Mouse (Mus musculus): ENCODE results near the gene Trub2. TPM values are rescaled to one million over a fixed set of nuclear protein-coding genes. Genes with fewer than 3 reads are reported as not detected.
"Not testable (repeated sequence)": the region's sequence is repeated elsewhere in the genome, so short reads cannot be mapped to it uniquely, and the experiment has no call there.

Gene Trub2
- polyA plus RNA-seq, 1 experiment = 40.0 TPM

DNA sequence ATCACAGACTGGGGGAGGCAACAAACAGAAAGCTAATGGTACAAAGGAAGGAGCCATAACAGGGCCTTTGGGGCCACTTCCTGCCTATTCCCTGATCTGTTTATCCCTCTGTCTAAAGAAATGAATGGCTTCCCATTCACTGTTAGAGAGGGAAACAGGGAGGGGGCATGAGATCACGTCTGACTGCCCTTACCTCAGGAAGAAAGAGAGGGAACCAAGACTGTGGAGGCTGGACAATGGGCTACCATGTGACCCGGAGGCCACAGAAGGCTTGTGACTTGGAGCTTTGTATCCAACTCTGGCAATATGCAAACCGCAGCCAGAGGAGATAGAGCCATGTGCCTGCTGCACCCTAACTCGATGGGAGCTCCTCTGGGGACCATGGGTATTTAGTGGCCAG, 4.0 kb downstream of the Trub2 start:
- H3K4me3 ChIP-seq (ENCODE audit: insufficient read depth, low read length) = no peak overlapping the region
- TF ChIP-seq POLR2A (IDR thresholded peaks at IDR 0.05; ENCODE audit: extremely low read depth, insufficient read depth, low read length) = no peak
- TF ChIP-seq CTCF (IDR thresholded peaks at IDR 0.05; ENCODE audit: extremely low read depth, insufficient read depth, low read length) = no peak
- no peaks in the 10 kb centered on the region; the same call in 1 of the 2 replicates for H3K4me1 ChIP-seq (ENCODE audit: control insufficient read depth, insufficient read depth, low read length)
- no peak overlapping the region for H3K27ac ChIP-seq (ENCODE audit: insufficient read depth, low read length)

DNA sequence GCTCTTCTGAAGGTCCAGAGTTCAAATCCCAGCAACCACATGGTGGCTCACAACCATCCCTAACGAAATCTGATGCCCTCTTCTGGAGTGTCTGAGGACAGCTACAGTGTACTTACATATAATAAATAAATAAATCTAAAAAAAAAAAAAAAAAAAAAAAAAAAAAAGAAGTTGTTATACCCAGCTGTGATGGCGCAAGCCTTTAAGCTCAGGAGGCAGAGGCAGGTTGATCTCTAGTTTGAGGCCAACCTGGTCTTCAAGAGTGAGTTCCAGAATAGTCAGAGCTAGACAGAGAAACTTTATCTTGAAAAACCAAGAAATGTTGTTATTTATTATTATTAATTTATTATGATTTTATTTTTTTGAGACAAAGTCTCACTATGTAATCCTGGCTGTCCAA, 7.0 kb downstream of the Trub2 start:
- H3K27ac ChIP-seq (ENCODE audit: insufficient read depth, low read length); H3K4me3 ChIP-seq (ENCODE audit: insufficient read depth, low read length); H3K4me1 ChIP-seq (ENCODE audit: control insufficient read depth, insufficient read depth, low read length): not testable (repeated sequence)

DNA sequence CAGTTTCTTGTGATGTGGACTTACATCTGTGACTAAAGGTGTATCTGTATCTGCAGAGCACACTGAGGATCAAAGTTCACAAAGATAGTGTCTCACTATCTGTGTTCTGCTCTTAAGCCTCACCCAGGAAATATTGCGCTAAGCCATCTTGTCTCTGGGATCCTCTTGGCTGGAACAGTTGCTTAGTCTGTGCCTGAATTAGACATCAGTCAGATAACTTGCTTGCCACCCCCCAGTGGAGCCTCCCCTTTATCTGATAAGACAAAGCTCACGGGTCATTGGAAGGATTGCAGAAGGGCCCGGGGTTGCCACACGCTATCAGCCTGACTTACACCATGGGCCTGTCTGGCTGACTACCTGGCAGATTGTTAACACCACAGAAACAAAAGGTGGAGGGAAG, 15.0 kb downstream of the Trub2 start:
- Histone ChIP-seq H3K27ac (ENCODE audit: insufficient read depth, low read length) (no peak overlapping the region), H3K4me3 (ENCODE audit: insufficient read depth, low read length) (no peak overlapping the region), H3K4me1 (ENCODE audit: control insufficient read depth, insufficient read depth, low read length) (no peaks in the 10 kb centered on the region)
- TF ChIP-seq POLR2A (IDR thresholded peaks at IDR 0.05; ENCODE audit: extremely low read depth, insufficient read depth, low read length) (no peak), CTCF (IDR thresholded peaks at IDR 0.05; ENCODE audit: extremely low read depth, insufficient read depth, low read length) (no peak)

DNA sequence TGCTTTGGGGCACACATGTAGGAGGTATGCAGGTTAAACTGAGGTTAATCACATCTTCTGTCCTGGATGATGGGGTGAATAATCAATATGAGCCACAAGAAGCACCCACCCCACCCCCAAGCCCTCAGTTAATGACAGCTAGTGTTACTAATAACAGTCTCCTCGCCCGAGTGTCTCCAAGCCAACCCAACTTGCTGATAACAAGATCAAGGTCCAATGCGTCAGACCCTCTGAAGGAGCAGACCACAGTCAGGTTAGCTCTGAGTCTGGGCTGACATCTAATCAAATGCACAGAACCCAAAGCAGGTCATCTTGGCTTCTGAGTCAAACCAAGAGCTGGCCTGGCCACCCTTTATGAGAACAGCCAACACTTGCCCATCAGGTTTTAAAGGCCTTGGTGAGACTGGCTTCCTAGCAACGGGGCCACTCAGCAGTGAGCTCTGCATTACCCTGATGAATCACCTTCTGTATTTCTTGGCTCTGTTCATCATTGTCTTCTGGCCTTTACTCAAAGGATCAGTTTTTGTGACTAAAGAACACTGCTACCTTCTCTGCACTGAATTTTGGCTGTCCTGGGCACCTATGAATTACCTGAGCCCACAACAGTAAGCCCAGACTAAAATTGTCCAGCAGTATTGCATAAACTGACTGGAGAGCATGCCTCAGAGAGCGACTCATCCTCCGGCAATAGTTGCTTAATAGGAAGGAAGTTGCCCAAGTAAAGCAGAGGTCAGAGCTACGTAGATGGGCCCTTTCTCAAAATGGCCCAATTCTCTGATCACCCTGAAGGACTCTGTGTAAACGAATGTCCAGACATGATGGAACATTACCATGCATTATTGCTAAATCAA, 16.5 kb downstream of the Trub2 start:
- no peaks in the 10 kb centered on the region for H3K4me1 ChIP-seq (ENCODE audit: control insufficient read depth, insufficient read depth, low read length)
- TF ChIP-seq CTCF (IDR thresholded peaks at IDR 0.05; ENCODE audit: extremely low read depth, insufficient read depth, low read length) = no peak
- no peak for TF ChIP-seq POLR2A (IDR thresholded peaks at IDR 0.05; ENCODE audit: extremely low read depth, insufficient read depth, low read length)
- H3K4me3 ChIP-seq (ENCODE audit: insufficient read depth, low read length) = no peak overlapping the region
- H3K27ac ChIP-seq (ENCODE audit: insufficient read depth, low read length) = no peak overlapping the region

DNA sequence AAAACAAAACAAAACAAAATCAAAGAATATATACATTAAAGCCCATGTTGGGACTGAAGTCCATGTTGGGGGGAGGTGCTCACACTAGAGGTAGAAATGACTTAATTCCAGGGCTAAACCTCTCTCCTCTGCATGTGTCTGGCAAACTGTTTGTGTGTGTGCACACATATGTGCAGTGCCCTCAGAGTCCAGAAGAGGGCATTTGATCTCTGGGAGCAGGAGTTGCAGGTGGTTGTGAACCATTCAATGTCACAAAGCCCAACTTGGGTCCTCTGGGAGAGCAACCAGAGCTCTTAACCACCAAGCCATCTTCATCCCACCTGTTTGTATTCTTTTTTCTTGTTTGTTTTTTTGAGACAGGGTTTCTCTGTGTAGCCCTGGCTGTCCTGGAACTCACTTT, 18.1 kb downstream of the Trub2 start:
- H3K4me3 ChIP-seq (ENCODE audit: insufficient read depth, low read length) = no peak overlapping the region
- H3K4me1 ChIP-seq (ENCODE audit: control insufficient read depth, insufficient read depth, low read length) = no peaks in the 10 kb centered on the region
- TF ChIP-seq CTCF (IDR thresholded peaks at IDR 0.05; ENCODE audit: extremely low read depth, insufficient read depth, low read length) = no peak
- no peak for TF ChIP-seq POLR2A (IDR thresholded peaks at IDR 0.05; ENCODE audit: extremely low read depth, insufficient read depth, low read length)
- H3K27ac ChIP-seq (ENCODE audit: insufficient read depth, low read length) = no peak overlapping the region

DNA sequence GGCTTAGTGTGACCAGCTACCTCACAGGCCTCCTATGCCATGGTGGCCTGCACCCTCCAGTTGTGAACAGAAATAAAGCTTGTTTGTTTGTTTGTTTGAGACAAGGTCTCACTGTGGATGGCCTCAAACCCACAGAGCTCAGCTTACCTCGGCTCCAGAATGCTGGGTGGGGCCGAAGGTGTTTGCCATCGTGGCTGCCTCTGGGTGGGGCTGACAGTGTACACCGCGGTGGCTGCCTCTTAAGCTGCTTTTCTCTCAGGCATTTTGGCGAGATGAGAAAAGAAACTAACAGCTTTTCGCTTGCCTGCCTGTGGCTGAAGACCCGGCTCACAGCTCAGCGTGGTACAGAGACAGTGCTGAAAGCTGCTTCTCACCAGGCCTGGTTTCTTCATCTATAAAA, 19.4 kb downstream of the Trub2 start:
- TF ChIP-seq POLR2A (IDR thresholded peaks at IDR 0.05; ENCODE audit: extremely low read depth, insufficient read depth, low read length) (no peak), CTCF (IDR thresholded peaks at IDR 0.05; ENCODE audit: extremely low read depth, insufficient read depth, low read length) (no peak)
- H3K27ac ChIP-seq (ENCODE audit: insufficient read depth, low read length) = no peak overlapping the region
- H3K4me3 ChIP-seq (ENCODE audit: insufficient read depth, low read length) = no peak overlapping the region
- no peaks in the 10 kb centered on the region for H3K4me1 ChIP-seq (ENCODE audit: control insufficient read depth, insufficient read depth, low read length)

DNA sequence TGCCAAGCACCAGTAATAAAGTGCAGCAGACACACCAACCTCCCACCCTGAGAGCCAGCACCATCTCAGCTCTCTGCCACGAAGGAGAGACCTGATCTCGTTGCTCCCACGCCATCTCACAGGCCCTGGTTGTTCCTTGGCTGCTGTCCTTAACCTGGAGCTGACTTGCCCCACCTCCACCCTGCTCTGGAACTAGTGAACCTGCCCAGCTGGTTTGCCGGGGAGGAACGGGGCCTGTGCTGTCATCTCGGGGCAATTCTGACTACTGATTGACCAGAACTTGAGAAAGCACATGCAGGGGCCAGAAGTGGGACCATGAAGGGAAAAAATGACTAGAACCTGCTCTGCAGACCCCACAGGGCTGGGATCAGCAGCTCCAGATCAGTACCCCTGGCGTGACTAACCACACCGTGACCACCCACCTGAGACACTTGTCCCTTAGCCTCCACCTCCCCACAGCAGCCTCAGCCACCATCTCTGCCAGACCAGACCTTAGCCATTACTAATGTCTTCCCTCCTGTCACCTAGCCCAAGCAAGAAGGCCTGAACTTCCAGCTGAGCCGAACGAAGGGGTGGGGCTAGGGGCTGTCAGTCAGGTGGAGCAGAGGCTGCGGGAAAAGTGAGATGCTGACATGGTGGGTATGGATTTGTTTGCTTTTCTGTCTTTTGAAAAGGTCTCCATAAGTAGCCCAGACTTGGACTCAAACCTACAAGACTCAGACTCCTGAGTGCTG, 20.2 kb downstream of the Trub2 start:
- TF ChIP-seq POLR2A (IDR thresholded peaks at IDR 0.05; ENCODE audit: extremely low read depth, insufficient read depth, low read length) (no peak), CTCF (IDR thresholded peaks at IDR 0.05; ENCODE audit: extremely low read depth, insufficient read depth, low read length) (no peak)
- no peak overlapping the region for H3K27ac ChIP-seq (ENCODE audit: insufficient read depth, low read length)
- no peaks in the 10 kb centered on the region for H3K4me1 ChIP-seq (ENCODE audit: control insufficient read depth, insufficient read depth, low read length)
- H3K4me3 ChIP-seq (ENCODE audit: insufficient read depth, low read length) = no peak overlapping the region

DNA sequence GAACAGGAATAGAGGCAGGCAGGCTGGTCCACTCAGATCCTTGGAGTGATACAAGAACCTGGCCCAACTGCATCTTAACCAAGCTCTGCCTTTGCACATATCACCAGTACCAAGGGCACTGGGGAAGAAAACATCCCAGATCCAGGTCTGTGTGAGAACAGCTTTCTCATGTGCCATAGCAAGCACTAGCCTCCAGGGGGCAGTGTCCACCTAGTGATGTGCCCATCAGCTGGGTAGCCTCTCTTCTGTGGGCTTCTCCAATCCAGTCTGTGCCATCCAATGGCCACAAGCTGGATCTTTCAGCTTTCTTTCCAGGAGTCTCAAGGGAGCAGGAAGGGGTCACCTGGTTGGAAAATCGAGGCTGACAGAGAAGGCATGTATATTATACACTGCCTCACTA, 23.5 kb downstream of the Trub2 start:
- TF ChIP-seq CTCF (IDR thresholded peaks at IDR 0.05; ENCODE audit: extremely low read depth, insufficient read depth, low read length) (peak; percentile 96), POLR2A (IDR thresholded peaks at IDR 0.05; ENCODE audit: extremely low read depth, insufficient read depth, low read length) (no peak)
- Histone ChIP-seq H3K4me1 (ENCODE audit: control insufficient read depth, insufficient read depth, low read length) (no peaks in the 10 kb centered on the region), H3K4me3 (ENCODE audit: insufficient read depth, low read length) (no peak overlapping the region), H3K27ac (ENCODE audit: insufficient read depth, low read length) (no peak overlapping the region)

DNA sequence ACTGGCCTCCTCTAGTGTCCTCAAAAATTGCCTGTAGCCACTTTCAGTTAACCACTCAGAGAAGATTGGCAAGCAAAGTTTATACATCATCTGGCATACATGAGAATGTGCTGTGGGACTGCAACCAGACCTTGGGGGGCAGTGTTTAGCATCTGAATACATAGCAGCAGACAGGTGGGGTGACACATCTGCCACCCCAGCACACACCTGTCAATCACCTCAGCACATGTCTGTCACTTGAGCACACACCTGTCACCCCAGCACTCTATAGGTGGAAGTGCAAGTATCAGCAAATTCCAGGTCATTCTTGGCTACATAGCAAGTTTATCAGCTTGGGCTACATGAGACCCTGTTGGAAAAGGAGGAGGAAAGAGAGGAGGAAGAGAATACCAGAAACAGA, 32.6 kb downstream of the Trub2 start:
- Histone ChIP-seq H3K4me1 (ENCODE audit: control insufficient read depth, insufficient read depth, low read length) (no peaks in the 10 kb centered on the region), H3K4me3 (ENCODE audit: insufficient read depth, low read length) (no peak overlapping the region), H3K27ac (ENCODE audit: insufficient read depth, low read length) (no peak overlapping the region)
- TF ChIP-seq CTCF (IDR thresholded peaks at IDR 0.05; ENCODE audit: extremely low read depth, insufficient read depth, low read length) = no peak
- TF ChIP-seq POLR2A (IDR thresholded peaks at IDR 0.05; ENCODE audit: extremely low read depth, insufficient read depth, low read length) = no peak

DNA sequence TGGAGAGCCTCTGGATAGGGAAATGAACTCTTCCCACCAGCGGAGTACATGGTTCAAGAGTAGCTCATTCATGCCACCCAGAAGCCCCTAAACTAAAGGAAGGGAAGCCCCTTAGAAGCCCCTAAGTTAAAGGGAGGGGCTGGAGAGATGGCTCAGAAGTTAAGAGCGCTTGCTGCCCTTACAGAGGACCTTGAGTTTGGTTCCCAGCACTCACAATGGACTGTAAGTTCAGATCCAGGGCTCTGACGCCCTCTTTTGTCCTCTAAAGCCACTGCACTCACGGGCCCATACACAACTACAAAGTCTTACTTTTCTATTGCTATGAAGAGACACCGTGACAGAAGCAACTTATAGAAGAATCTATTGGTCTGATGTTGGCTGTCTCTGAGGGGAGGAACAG, 35.9 kb downstream of the Trub2 start:
- TF ChIP-seq CTCF (IDR thresholded peaks at IDR 0.05; ENCODE audit: extremely low read depth, insufficient read depth, low read length) (no peak), POLR2A (IDR thresholded peaks at IDR 0.05; ENCODE audit: extremely low read depth, insufficient read depth, low read length) (no peak)

More for the DNA sequence above, 35.9 kb downstream of the Trub2 start:
- Histone ChIP-seq H3K4me1 (ENCODE audit: control insufficient read depth, insufficient read depth, low read length) (no peaks in the 10 kb centered on the region), H3K27ac (ENCODE audit: insufficient read depth, low read length) (no peak overlapping the region), H3K4me3 (ENCODE audit: insufficient read depth, low read length) (no peak overlapping the region)

Data from cortical plate, adult 2 months (tissue).